Mouse (Mus musculus) embryo, embryonic 11.5 days (tissue): ENCODE results near the gene Nek5.
"Not testable (repeated sequence)": the region's sequence is repeated elsewhere in the genome, so short reads cannot be mapped to it uniquely, and the experiment has no call there.

ENCODE experiments used
- DNase-seq: peaks from one replicate; pipeline ENCODE4 v3.0.0-alpha.2; 2012; ENCODE audit warnings: low read depth, low spot score

Nek5 gene

DNA sequence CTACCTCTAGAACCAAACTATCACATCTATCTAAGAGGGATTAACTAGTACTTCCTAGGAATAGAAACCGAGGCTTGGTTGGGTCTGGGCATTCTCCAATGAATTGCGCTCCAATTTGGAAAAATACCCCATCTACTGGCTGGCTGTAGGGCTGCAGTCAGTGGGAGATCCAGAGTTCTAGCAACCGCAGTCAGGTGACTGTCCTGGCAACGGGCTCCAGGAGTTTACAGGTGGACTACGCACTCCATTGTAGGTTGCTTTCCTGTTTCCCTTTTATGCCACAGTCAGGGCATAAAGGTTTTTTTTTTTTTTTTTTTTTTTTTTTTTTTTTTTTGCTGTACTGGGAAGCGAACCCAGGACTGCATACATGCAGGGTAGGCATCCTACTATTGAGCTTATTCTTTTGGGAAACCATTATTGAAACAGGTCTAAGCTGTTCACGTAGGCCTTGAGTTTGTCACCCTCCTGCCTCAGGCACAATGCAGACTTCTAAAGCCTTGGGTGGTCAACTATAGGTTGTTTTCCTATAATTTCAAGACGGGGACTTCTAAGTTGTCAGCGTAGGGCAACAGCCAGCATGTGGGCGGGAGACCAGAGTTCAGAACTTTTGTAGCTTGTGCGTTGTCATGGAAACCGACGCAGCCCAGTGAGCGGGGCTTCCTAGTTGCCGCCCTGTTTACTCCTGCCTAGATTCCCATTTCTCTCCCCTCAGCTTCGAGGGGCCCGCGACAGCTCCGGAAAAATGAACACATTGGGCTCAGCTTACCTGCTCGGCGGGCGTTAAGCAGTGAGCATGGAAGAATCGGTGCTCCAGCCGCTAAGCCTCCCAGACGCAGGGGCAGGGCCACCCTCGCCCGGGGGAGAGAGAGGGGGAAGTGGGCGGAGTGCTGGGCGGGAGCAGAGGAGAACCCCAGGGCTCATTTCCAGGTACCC, at the start of gene Nek5:
Nek5 (minus strand) TSS at position 834 of the 933 bp plus-strand sequence.
- peak; percentile 59 for DNase-seq

DNA sequence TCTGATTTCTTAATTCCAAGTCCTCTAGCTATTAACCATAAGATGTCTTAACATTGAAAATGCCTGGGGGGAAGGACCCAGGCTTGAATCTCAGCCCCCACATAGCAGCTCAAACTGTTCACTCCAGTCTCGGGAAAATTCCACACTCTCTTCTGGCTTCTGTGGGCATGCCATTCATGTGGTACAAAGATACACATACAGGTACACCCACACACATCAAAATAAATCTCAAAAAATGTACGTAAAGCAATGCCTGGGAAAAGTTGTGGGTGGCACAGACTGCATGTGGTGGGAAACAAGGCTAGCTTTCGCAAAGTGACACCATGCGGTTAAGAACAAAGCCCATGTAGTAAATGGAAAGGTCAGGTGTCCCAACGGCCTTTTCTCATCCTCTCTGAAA, 44.3 kb upstream of the Nek5 start:
- DNase-seq, result no peak

- DNase-seq, result peak; percentile 84
These were observed 41.3 kb upstream of the Nek5 start, which contains the start of gene Nek3 for GRCm38 (mm10) chr8:22166080-22166603. Gene Nek3, minus strand, starts transcription at chr8:22166435.

DNA sequence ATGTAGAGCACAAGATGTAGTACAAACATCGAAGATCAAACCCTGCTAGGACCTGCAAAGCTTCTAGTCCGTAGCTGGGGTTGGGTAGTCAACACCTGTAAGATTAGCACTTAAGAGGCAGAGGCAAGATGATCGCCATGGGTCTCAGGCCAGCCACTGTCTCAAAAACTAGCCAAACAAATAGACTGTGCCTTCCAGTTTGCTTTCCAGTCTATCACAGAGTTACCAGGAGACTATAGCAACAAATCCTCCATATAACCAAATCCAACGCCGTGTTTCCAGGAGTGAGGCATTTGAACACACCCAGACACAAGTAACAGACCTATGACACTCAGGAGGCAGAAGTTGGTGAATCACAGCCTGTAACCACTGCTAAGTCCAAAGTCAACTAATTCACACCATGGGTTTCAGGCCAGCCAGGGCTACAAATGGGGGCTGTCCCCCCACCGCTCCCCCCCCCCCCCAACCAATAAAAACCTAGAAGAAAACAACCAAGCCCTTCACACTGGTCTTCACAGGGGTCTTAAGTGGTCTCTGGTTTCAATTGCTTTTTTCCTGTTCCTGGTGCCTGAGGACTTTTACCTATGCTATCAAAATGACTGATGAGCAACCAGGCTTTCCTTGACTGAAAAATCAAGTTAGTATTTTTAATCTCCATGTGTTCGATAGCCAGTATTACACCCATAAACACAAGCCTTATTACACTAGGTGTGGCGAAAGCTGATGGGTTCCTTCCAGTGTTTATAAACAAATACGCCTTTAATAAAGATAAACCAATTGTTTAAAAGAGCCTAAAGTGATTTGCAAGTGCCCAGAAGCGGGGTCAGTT, 40.6 kb upstream of the Nek5 start:
- no peak for DNase-seq

- no peak for DNase-seq
These were observed 39.6 kb upstream of the Nek5 start for GRCm38 (mm10) chr8:22164431-22164830.

DNA sequence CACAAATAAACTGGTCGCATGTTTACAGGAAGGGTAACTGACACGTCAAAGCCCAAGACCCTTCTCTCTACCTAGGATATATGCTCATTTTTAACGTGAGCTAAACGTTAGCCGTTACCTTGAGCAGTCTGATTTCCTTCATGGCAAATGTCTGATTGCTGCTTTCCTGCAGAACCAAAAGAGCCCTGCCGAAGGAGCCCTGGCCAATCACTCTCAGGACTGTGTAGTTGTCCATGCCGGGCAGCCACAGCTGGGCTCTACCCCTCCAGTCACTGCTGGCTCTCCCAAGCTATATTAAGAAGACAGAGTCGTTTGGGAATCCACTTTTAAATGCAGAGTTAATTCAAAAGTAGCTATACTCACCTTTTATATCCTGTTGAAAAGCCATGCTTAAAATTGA, 37.4 kb upstream of the Nek5 start:
- no peak for DNase-seq

- no peak for DNase-seq
These were observed 25.5 kb upstream of the Nek5 start for GRCm38 (mm10) chr8:22150345-22150663.

GRCm38 (mm10) chr8:22149643-22150344, 24.9 kb upstream of the Nek5 start:
- DNase-seq, result no peak

DNA sequence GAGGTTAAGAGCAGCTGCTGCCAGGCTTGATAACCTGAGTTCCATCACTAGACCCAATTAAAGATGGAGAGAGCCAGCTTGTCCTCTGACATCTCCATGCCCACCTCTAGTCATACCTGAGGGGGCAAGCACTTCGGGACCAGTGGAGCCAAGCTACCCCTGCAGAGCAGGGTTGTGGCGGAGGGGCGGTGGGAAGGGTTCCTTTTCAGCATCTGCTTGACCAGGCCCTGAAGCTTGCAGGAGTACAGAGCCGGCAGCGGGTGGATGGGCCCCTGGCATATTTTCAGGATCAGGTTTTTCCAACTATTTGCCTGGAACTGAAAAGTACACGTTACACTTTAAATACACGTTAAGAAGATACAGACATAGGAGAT, 23.5 kb upstream of the Nek5 start:
- no peak for DNase-seq

DNA sequence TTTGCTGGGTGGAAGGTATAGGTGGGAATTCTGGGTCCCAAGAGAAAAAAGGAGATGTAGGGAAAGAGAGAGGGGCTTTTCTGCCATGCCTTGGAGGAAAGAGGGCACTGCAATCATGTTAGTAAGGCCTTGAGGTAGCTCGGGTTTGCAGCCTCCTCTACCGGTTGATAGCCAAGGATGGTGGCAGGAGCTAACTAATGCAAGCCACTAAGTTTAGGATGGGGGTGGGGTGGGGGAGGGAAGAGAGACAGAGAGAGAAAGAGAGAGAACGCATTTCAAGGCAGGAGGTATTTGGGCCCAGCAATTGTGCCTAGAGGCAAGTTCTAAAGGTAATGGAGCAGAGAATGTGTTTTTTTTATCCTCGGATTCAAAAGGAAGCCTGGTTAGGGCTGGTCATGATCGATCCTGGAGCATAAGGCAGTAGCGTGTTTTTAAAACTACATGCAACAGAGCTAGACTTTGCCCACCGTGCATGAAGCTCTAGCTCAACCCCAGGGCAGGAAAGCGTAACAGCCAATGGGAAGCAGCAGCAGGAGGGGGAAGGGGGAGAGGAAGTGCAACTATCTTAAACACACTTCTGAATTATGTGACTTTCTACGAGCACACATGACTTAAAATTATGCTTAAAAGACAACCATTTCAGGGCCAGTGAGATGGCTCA, 23.0 kb upstream of the Nek5 start:
- no peak for DNase-seq

- DNase-seq, result no peak
These were observed 21.0 kb upstream of the Nek5 start for GRCm38 (mm10) chr8:22145831-22146230.

- DNase-seq, result no peak
These were observed 19.1 kb upstream of the Nek5 start for GRCm38 (mm10) chr8:22143764-22144491.

DNA sequence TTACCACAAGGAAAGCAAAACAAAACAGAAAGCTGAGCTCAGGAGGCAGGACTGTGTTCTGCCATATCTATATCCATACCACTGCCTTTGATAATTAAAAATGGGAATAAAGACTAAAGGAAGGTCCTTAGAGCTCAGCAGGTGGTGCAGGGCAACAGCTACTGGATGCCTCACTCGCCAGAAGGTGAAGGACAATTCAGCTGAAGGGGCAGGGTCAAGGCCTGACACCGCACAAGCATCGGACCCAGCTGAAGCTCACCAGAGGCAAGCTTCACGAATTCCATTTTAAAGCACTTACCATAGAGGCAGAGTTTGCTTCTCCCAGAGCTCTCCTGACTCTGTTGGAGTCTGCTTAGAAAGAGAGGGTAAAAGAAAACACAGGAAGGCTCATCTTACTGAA, 17.7 kb upstream of the Nek5 start:
- DNase-seq, result no peak

- DNase-seq, result no peak
These were observed 17.1 kb upstream of the Nek5 start for GRCm38 (mm10) chr8:22141836-22142385.

DNA sequence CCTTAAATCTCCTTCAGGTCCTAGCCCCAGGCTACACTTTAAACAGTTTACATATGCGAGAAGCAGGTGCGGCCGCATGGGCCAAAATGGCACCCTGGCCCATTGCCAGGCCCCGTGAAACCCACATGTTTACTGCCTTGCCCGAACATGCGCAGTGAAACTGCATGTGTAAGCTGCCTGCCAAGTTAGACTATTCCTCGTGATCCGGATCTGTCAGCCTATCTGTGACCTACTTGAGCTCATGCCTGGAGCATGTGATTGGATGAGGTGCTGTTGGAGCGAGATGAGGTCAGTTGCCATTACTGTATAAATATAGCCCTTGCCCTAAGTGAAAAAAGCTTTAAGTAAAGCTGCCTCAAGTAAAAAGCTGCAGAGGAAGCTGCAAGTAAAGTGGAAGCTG, 11.6 kb upstream of the Nek5 start:
- DNase-seq, result not testable (repeated sequence)

DNA sequence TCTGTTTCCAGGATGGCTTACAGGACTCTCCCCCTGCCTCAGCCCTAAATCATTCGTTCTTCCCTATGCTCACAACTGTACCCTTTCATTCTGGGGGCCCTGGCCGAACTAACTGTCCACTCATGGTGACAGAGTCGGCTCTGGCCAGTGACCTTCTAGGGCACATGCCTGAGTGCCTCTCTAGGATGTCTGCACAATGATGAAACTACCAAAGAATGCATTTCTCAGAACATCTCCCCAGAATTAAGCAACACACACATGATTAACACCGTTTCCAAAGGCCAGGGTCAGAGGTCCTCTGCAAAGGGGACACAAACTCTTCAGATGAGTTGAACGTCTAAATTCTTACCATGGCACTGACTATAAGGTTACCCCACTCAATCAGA, 9.9 kb upstream of the Nek5 start:
- DNase-seq, result no peak

DNA sequence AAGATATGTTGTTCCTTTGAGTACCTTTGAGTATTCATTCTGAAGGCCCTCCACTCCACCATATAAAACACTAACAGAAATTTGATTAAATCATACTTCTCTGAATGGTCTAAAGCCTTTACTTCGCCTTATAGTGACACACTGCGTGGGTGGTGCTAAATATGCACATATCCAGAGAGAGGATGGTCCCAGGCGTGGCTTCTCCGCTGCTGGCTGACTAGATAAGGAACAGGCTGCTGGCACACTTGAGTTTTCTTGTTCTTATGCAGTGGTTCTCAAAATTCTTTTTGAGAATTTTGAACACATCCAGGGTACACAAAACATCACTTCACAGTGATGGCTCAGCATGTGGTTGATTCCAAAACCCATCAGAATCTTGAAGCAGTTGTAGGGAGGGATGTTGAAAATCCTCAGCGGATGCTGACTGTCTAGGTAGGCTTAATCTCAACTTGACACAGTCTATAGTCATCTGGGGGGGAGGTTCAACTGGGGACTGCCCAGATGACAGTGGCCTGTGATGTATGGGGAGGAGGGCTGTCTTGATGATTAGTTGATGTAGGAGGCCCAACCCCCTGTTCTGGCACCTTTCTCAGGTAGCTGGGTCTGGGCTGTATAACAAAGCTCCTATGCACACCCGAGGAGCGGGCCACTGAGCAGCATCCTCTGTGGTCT, 9.4 kb upstream of the Nek5 start:
- no peak for DNase-seq

DNA sequence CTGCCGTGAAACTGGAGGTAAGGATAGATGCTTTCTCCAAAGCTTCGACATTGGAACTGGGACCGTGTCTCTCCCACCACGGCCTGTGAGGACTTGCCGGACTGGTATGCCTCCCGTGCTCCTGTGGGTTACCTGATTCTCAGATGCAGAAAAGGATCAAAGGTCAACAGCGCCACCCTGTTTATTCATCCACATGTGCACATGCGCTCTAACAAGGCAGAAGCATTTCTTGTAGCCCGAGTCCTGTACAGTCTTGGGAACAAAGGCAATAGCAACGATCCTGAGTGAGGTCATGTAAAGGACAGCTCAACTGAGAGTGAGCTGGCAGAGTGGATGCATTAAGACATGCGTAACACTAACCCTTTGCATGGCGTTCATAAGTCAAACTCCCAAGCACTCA, 7.2 kb upstream of the Nek5 start:
- no peak for DNase-seq

DNA sequence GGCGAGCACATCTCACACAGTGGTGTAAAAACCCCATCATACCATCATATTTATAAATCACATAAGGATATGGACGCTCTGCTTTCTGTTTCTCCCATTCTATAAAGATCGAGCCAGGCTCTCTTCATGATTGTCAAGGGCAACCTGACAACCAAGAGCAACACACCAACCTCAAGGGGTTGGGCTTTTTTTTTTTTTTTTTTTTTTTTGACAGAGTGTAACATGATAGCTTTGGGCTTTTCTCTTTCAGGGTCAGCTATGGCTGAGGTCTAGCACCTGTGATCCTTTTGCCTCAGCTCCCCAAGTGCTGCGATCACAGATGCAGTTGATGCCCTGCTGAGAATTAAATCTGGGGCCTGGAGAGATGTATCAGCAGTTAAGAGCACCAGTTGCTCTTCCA, 17.8 kb downstream of the Nek5 start:
- no peak for DNase-seq

DNA sequence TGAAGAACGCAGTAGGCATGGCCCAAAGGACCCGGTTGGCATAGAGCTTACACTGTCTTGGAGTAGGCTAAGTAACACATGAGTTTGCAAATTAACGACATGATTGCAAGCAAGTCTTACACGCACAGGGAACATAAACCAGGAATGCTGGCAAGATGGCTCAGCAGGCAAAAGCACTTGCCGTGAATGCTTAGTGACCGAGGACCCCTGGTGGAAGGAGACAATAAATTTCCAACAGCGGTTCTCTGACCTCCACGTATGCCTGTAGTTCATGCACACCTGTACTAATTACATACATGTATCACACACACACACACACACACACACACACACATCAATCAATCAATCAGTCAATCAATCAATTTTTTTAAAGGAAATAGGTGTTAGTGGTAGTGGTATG, 33.3 kb downstream of the Nek5 start:
- peak; percentile 13 for DNase-seq
